Mouse (Mus musculus) brain, embryonic 14.5 days (tissue): ENCODE data around the gene Timp4.

Source experiments
- CTCF ChIP-seq: fragments of 200-500 bp; IDR thresholded peaks from 2 replicates; pipeline ENCODE4 v1.5.1; 2012; ENCODE audit warnings: inconsistent platforms, mild to moderate bottlenecking, moderate library complexity, borderline replicate concordance; ENCODE audit not compliant: insufficient read depth, insufficient read length; ENCODE audit errors: extremely low read depth
- POLR2A ChIP-seq: fragments of 200-500 bp; IDR thresholded peaks from 2 replicates; pipeline ENCODE4 v1.6.1; 2012; ENCODE audit warnings: mild to moderate bottlenecking, inconsistent platforms, borderline replicate concordance; ENCODE audit not compliant: poor library complexity, insufficient read depth, insufficient read length, severe bottlenecking; ENCODE audit errors: extremely low read depth

DNA sequence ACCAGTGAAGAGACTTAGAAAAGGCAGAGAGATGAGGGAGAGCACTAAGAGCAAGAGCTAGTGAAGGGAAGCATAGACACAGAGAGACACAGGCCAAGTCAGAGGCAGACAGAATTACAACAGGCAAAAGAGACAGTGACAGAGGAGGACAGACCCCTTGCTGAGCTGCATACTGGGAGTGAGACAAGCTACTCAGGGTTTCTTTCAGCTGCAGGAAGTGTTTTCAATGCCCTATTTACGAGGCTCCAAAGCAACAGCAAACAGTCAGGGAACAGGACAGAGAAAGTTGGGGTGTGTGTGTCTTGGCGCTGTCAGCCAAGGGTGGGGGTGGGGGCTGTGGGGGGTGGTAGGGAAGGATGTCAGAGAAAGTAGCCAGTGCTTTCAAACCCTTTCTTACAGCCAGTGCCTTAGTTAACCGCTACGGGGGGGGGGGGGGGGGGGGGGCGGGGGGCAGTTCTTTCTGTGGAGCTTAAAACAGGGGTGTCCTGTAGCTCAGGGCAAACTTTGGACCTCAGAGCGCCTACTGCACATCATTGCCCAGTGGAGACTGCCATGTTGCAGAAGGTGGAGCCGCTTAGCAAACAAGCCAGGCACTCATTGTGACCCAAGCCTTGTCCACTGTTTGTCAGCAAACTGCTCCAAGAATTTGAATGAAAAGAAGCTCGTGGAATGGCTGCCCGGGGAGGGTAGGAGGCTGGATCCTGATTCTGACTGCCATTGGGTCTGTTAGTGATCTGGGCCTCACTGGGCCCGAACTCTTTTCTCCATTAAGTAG is at the start of gene Timp4:
- TF ChIP-seq POLR2A (no peak), CTCF (no peak)
